In genomic region chr13:54568380-54568779, GRCm38 (mm10) we compare ENCODE assay signal across 19 mouse cellular contexts. TPM values are rescaled to one million over a fixed set of nuclear protein-coding genes. Genes with fewer than 3 reads are reported as not detected.
DNase-seq lines count a peak whose midpoint lies in the region; ATAC-seq and TF ChIP-seq lines count a peak whose summit lies in the region.
"Had no signal": no experiment of that assay in that cellular context is flagged by ENCODE, and none has a peak within 500 bp of the region (broad histone marks: within the 10 kb centered on the region; RNA-seq: fewer than 3 reads in every experiment).

No protein-coding gene starts in this region.

- no peak for TF ChIP-seq POLR2A in kidney, adult 2 months (IDR thresholded peaks at IDR 0.05; ENCODE audit: low read depth, low read length)

- ATAC-seq in kidney, embryonic 16.5 days (ENCODE audit: low FRiP score, low TSS enrichment), result no peak
- no peak for ATAC-seq in liver, embryonic 11.5 days (replicated peaks; ENCODE audit: low FRiP score)
- ATAC-seq in forebrain, postnatal 0 days, result no peak
- ATAC-seq: forebrain, embryonic 15.5 days had no signal

- H3K9me3 ChIP-seq in kidney, embryonic 16.5 days (ENCODE audit: low read length), result no peaks in the 10 kb centered on the region
- H3K9me3 ChIP-seq in liver, embryonic 11.5 days (ENCODE audit: control insufficient read depth, low read length), result no peaks in the 10 kb centered on the region
- H3K9me3 ChIP-seq in forebrain, postnatal 0 days (ENCODE audit: low read length), result no peaks in the 10 kb centered on the region
- H3K9me3 ChIP-seq: embryonic facial prominence, embryonic 13.5 days; forebrain, embryonic 15.5 days; heart, embryonic 12.5 days; hindbrain, embryonic 13.5 days; limb, embryonic 13.5 days; neural tube, embryonic 13.5 days had no signal

- peak; percentile 69 for DNase-seq in kidney, adult 2 months
- DNase-seq in A20 (ENCODE audit: low read depth, low spot score) (peak; percentile 28), R1 (ENCODE audit: low read depth, low spot score) (peak; percentile 78)
- peak; percentile 48 for DNase-seq in liver, embryonic 11.5 days (ENCODE audit: low spot score)
- no peak for DNase-seq in forebrain, postnatal 0 days
- DNase-seq in ovary, postnatal 10 days (ENCODE audit: low spot score), result no peak
- DNase-seq: adrenal gland, adult 8-10 months; cerebellum, postnatal 10 days; lung, postnatal 10 days; midbrain, embryonic 14.5 days; spleen, adult 18-20 months; thymus, adult 18-20 months had no signal

- TF ChIP-seq CTCF in kidney, adult 2 months (conservative IDR thresholded peaks at IDR 0.05; ENCODE audit: insufficient read depth, insufficient read length, low read depth, low read length), result no peak
- no peak for TF ChIP-seq CTCF in forebrain, postnatal 0 days (IDR thresholded peaks at IDR 0.05; ENCODE audit: low read depth)

- H3K27me3 ChIP-seq in kidney, adult 2 months (replicated peaks; ENCODE audit: control insufficient read depth, insufficient read depth, low read length), result no peaks in the 10 kb centered on the region
- H3K27me3 ChIP-seq in kidney, embryonic 16.5 days (ENCODE audit: insufficient read depth, low read length), result no peaks in the 10 kb centered on the region; the same call in 1 of the 2 replicates
- no peaks in the 10 kb centered on the region for H3K27me3 ChIP-seq in liver, embryonic 11.5 days (replicated peaks; ENCODE audit: control insufficient read depth, insufficient read depth, low read length)
- H3K27me3 ChIP-seq in forebrain, postnatal 0 days (ENCODE audit: insufficient read depth, low read length), result no peaks in the 10 kb centered on the region
- H3K27me3 ChIP-seq: embryonic facial prominence, embryonic 13.5 days; forebrain, embryonic 15.5 days; heart, embryonic 12.5 days; limb, embryonic 13.5 days; neural tube, embryonic 13.5 days had no signal

- H3K36me3 ChIP-seq in kidney, adult 2 months (ENCODE audit: control insufficient read depth, insufficient read depth, low read length), result peaks cover 2% of the 10 kb centered on the region; the same call in 1 of the 2 replicates
- no peaks in the 10 kb centered on the region for H3K36me3 ChIP-seq in kidney, embryonic 16.5 days (ENCODE audit: insufficient read depth, low read length)
- H3K36me3 ChIP-seq in liver, embryonic 11.5 days (ENCODE audit: control insufficient read depth, insufficient read depth, low read length), result no peaks in the 10 kb centered on the region
- no peaks in the 10 kb centered on the region for H3K36me3 ChIP-seq in forebrain, postnatal 0 days (ENCODE audit: insufficient read depth)
- H3K36me3 ChIP-seq: forebrain, embryonic 15.5 days; heart, embryonic 12.5 days; hindbrain, embryonic 13.5 days; neural tube, embryonic 13.5 days had no signal

- H3K4me3 ChIP-seq in kidney, adult 2 months (ENCODE audit: insufficient read depth, low read depth, low read length), result no peak overlapping the region
- no peak overlapping the region for H3K4me3 ChIP-seq in kidney, embryonic 16.5 days (ENCODE audit: low read length)
- no peak overlapping the region for H3K4me3 ChIP-seq in liver, embryonic 11.5 days (ENCODE audit: low read depth, low read length)
- H3K4me3 ChIP-seq in forebrain, postnatal 0 days (ENCODE audit: low read depth, low read length), result no peak overlapping the region
- H3K4me3 ChIP-seq: embryonic facial prominence, embryonic 13.5 days; forebrain, embryonic 15.5 days; heart, embryonic 12.5 days; hindbrain, embryonic 13.5 days; limb, embryonic 13.5 days; neural tube, embryonic 13.5 days had no signal

- WGBS in kidney, adult 2 months, result 29% methylated on average over 5 of the region's 5 CpGs
- WGBS in kidney, embryonic 16.5 days, result 42% methylated on average over 5 of the region's 5 CpGs
- WGBS in liver, embryonic 11.5 days, result 41% methylated on average over 5 of the region's 5 CpGs
- WGBS in forebrain, postnatal 0 days, result 44% methylated on average over 5 of the region's 5 CpGs

- H3K9ac ChIP-seq in kidney, embryonic 16.5 days (replicated peaks; ENCODE audit: low read length), result no peak overlapping the region
- H3K9ac ChIP-seq in liver, embryonic 11.5 days (ENCODE audit: low read depth, low read length), result no peak overlapping the region
- H3K9ac ChIP-seq in forebrain, postnatal 0 days, result no peak overlapping the region
- H3K9ac ChIP-seq: embryonic facial prominence, embryonic 13.5 days; forebrain, embryonic 15.5 days; heart, embryonic 12.5 days; hindbrain, embryonic 13.5 days; limb, embryonic 13.5 days; neural tube, embryonic 13.5 days had no signal

- peaks cover 13% of the 10 kb centered on the region for H3K4me1 ChIP-seq in kidney, adult 2 months (ENCODE audit: control insufficient read depth, insufficient read depth, low read length)
- H3K4me1 ChIP-seq in kidney, embryonic 16.5 days (ENCODE audit: insufficient read depth, low read length), result peaks cover 9% of the 10 kb centered on the region
- H3K4me1 ChIP-seq in liver, embryonic 11.5 days (replicated peaks; ENCODE audit: control insufficient read depth, insufficient read depth, low read length), result peaks cover 6% of the 10 kb centered on the region
- peaks cover 8% of the 10 kb centered on the region for H3K4me1 ChIP-seq in forebrain, postnatal 0 days (ENCODE audit: insufficient read depth)

- H3K27ac ChIP-seq in kidney, adult 2 months (ENCODE audit: insufficient read depth, low read depth, low read length), result 0 out of 2 replicates have a peak overlapping the region, but pooled peaks have one; percentile 61
- H3K27ac ChIP-seq in kidney, embryonic 16.5 days (ENCODE audit: low read length), result no peak overlapping the region
- H3K27ac ChIP-seq in liver, embryonic 11.5 days (ENCODE audit: low read depth, low read length), result no peak overlapping the region
- H3K27ac ChIP-seq in forebrain, postnatal 0 days (ENCODE audit: low read depth, low read length), result no peak overlapping the region
- H3K27ac ChIP-seq: embryonic facial prominence, embryonic 13.5 days; forebrain, embryonic 15.5 days; hindbrain, embryonic 13.5 days; limb, embryonic 13.5 days; neural tube, embryonic 13.5 days had no signal

- no peak overlapping the region for H3K4me2 ChIP-seq in kidney, embryonic 16.5 days (replicated peaks; ENCODE audit: low read depth, low read length)
- H3K4me2 ChIP-seq in liver, embryonic 11.5 days, result no peak overlapping the region
- H3K4me2 ChIP-seq in forebrain, postnatal 0 days (ENCODE audit: low read depth), result no peak overlapping the region
- H3K4me2 ChIP-seq: embryonic facial prominence, embryonic 13.5 days; forebrain, embryonic 15.5 days; heart, embryonic 12.5 days; hindbrain, embryonic 13.5 days; limb, embryonic 13.5 days; neural tube, embryonic 13.5 days had no signal

RNA-seq across cellular contexts. Expression of gene 4833439L19Rik, which starts 3.1 kb away (rescaled TPM):
- 701 and 716 TPM in 2 replicates for polyA plus RNA-seq in kidney, adult 2 months (2012; rRNA removed)
- 202 and 205 TPM in 2 replicates for polyA plus RNA-seq in kidney, embryonic 16.5 days (2015; fragmentation: Nextera tagmentation; extraction: Ambion mirVana)
- polyA plus RNA-seq in liver, embryonic 11.5 days (2014; fragmentation: Nextera tagmentation; extraction: Ambion mirVana), result 95.1 and 104 TPM in 2 replicates
- total RNA-seq in forebrain, postnatal 0 days (2014; rRNA removed), result 184 and 216 TPM in 2 replicates
- polyA plus RNA-seq in forebrain, postnatal 0 days (2015; fragmentation: Nextera tagmentation; extraction: Ambion mirVana), result 235 and 263 TPM in 2 replicates

RNA-seq across cellular contexts. Expression of gene Arl10, which starts 6.4 kb away (rescaled TPM):
- polyA plus RNA-seq in kidney, adult 2 months (2012; rRNA removed), result 20.1 and 23.3 TPM in 2 replicates
- 31.8 and 37.8 TPM in 2 replicates for polyA plus RNA-seq in kidney, embryonic 16.5 days (2015; fragmentation: Nextera tagmentation; extraction: Ambion mirVana)
- polyA plus RNA-seq in liver, embryonic 11.5 days (2014; fragmentation: Nextera tagmentation; extraction: Ambion mirVana), result 15.1 and 16.8 TPM in 2 replicates
- 123 and 163 TPM in 2 replicates for total RNA-seq in forebrain, postnatal 0 days (2014; rRNA removed)
- 58.3 and 69.5 TPM in 2 replicates for polyA plus RNA-seq in forebrain, postnatal 0 days (2015; fragmentation: Nextera tagmentation; extraction: Ambion mirVana)

RNA-seq across cellular contexts. Expression of gene Nop16, which starts 21.5 kb away (rescaled TPM):
- 13.7 and 19.0 TPM in 2 replicates for polyA plus RNA-seq in kidney, adult 2 months (2012; rRNA removed)
- 97.6 and 106 TPM in 2 replicates for polyA plus RNA-seq in kidney, embryonic 16.5 days (2015; fragmentation: Nextera tagmentation; extraction: Ambion mirVana)
- polyA plus RNA-seq in liver, embryonic 11.5 days (2014; fragmentation: Nextera tagmentation; extraction: Ambion mirVana), result 137 and 152 TPM in 2 replicates
- 37.5 and 44.6 TPM in 2 replicates for total RNA-seq in forebrain, postnatal 0 days (2014; rRNA removed)
- polyA plus RNA-seq in forebrain, postnatal 0 days (2015; fragmentation: Nextera tagmentation; extraction: Ambion mirVana), result 58.0 and 64.6 TPM in 2 replicates

RNA-seq across cellular contexts. Expression of gene Higd2a, which starts 21.6 kb away (rescaled TPM):
- polyA plus RNA-seq in kidney, adult 2 months (2012; rRNA removed), result 365 and 419 TPM in 2 replicates
- 203 and 208 TPM in 2 replicates for polyA plus RNA-seq in kidney, embryonic 16.5 days (2015; fragmentation: Nextera tagmentation; extraction: Ambion mirVana)
- 162 and 177 TPM in 2 replicates for polyA plus RNA-seq in liver, embryonic 11.5 days (2014; fragmentation: Nextera tagmentation; extraction: Ambion mirVana)
- 110 and 148 TPM in 2 replicates for total RNA-seq in forebrain, postnatal 0 days (2014; rRNA removed)
- 326 and 343 TPM in 2 replicates for polyA plus RNA-seq in forebrain, postnatal 0 days (2015; fragmentation: Nextera tagmentation; extraction: Ambion mirVana)

RNA-seq across cellular contexts. Expression of gene Cltb, which starts 42.8 kb away (rescaled TPM):
- 102 and 119 TPM in 2 replicates for polyA plus RNA-seq in kidney, adult 2 months (2012; rRNA removed)
- polyA plus RNA-seq in kidney, embryonic 16.5 days (2015; fragmentation: Nextera tagmentation; extraction: Ambion mirVana), result 45.2 and 47.1 TPM in 2 replicates
- 31.9 and 32.3 TPM in 2 replicates for polyA plus RNA-seq in liver, embryonic 11.5 days (2014; fragmentation: Nextera tagmentation; extraction: Ambion mirVana)
- 224 and 233 TPM in 2 replicates for total RNA-seq in forebrain, postnatal 0 days (2014; rRNA removed)
- 278 and 284 TPM in 2 replicates for polyA plus RNA-seq in forebrain, postnatal 0 days (2015; fragmentation: Nextera tagmentation; extraction: Ambion mirVana)

Comparison
In these comparisons a context has a peak if more than half of its experiments do, and no peak if none do; other contexts are left out.
1. DNase-seq: peak in kidney, adult 2 months (single experiment), A20 (single experiment), R1 (single experiment) and liver, embryonic 11.5 days (single experiment); none in forebrain, postnatal 0 days (single experiment) and ovary, postnatal 10 days (single experiment).